Mouse (Mus musculus) hindbrain, embryonic 11.5 days (tissue): Measurements from ENCODE around the gene Nckap5. TPM values are rescaled to one million over a fixed set of nuclear protein-coding genes. Genes with fewer than 3 reads are reported as not detected.
A peak's percentile ranks its signal among the peaks of the same experiment; 100 is the strongest.
"Not testable (repeated sequence)": the region's sequence is repeated elsewhere in the genome, so short reads cannot be mapped to it uniquely, and the experiment has no call there.

Experiments
- ATAC-seq: fragments of 200-750 bp; cut with Nextera tagmentation; 2 replicates; pipeline ENCODE4 v1.8.0; 2017; ENCODE audit warnings: mild to moderate bottlenecking, moderate TSS enrichment, moderate library complexity; ENCODE audit not compliant: low FRiP score
- DNase-seq: peaks from one replicate; pipeline ENCODE4 v3.0.0-alpha.2; 2015; ENCODE audit warnings: low spot score
- H3K27ac ChIP-seq: fragments of 300-500 bp; sonication (generic); 2 replicates; pipeline ENCODE4 v1.5.1; 2014; ENCODE audit warnings: mild to moderate bottlenecking, low read depth, low read length
- H3K27me3 ChIP-seq: fragments of 300-500 bp; sonication (generic); 2 replicates; pipeline ENCODE4 v1.6.1; 2014; ENCODE audit warnings: mild to moderate bottlenecking, low read length, moderate library complexity, mixed read lengths; ENCODE audit not compliant: control insufficient read depth, insufficient read depth
- H3K36me3 ChIP-seq: fragments of 300-500 bp; sonication (generic); 2 replicates; pipeline ENCODE4 v1.6.1; 2014; ENCODE audit warnings: mild to moderate bottlenecking, low read length, moderate library complexity, mixed read lengths; ENCODE audit not compliant: control insufficient read depth, insufficient read depth
- H3K4me1 ChIP-seq: fragments of 300-500 bp; sonication (generic); replicated peaks from 2 replicates; pipeline ENCODE4 v1.6.1; 2014; ENCODE audit warnings: low read length, mixed read lengths; ENCODE audit not compliant: control insufficient read depth, insufficient read depth
- H3K4me2 ChIP-seq: fragments of 300-500 bp; sonication (generic); replicated peaks from 2 replicates; pipeline ENCODE4 v1.6.1; 2014; ENCODE audit warnings: mild to moderate bottlenecking, low read depth, low read length
- H3K4me3 ChIP-seq: fragments of 300-500 bp; sonication (generic); 2 replicates; pipeline ENCODE4 v1.5.1; 2014; ENCODE audit warnings: low read depth, low read length
- H3K9ac ChIP-seq: fragments of 300-500 bp; sonication (generic); 2 replicates; pipeline ENCODE4 v1.6.1; 2014; ENCODE audit warnings: low read depth, low read length
- H3K9me3 ChIP-seq: fragments of 300-500 bp; sonication (generic); 2 replicates; pipeline ENCODE4 v1.6.1; 2016; ENCODE audit warnings: low read length; ENCODE audit not compliant: control insufficient read depth
- WGBS: fragments of 180-500 bp; shearing (Covaris S2); extraction: QIAGEN DNeasy Blood & Tissue Kit; methylation state at CpG from one replicate; pipeline ENCODE4 v1.1.7; 2014; 5-methylcytosine and 5-hydroxymethylcytosine counted together
- polyA plus RNA-seq: library from polyadenylated mRNA; unstranded; fragments of >200 nt; fragmentation: Nextera tagmentation; extraction: Ambion mirVana; gene quantifications from 2 replicates; pipeline ENCODE4 v1.2.1, GENCODE M21; 2014

Nckap5 gene
- polyA plus RNA-seq, 1 experiment from 2014 or later: 23.5 TPM

DNA sequence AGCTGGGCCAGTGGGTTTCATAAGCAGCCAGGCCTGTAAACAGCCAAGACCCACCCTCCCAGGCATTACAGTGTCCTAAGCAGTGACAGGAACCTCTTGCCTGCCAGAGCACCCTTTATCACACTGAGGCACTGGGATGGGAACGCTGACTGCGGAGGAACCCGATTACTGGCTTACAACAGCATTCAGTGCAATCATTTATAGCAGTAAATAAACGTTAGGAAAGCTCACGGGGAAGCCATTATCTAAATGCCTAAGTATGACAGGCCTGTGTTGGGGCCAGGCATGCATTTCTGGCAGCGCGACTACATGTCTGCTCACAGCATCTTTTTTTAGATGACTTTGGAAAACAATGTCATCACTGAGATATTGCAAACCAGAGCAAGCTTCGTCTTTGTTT is 28.9 kb downstream of the Nckap5 start:
- H3K4me2 ChIP-seq: no peak overlapping the region
- H3K4me3 ChIP-seq: no peak overlapping the region
- no peak for DNase-seq
- no peak for ATAC-seq
- H3K27ac ChIP-seq: no peak overlapping the region
- H3K27me3 ChIP-seq: no peaks in the 10 kb centered on the region
- H3K9me3 ChIP-seq: no peaks in the 10 kb centered on the region
- no peaks in the 10 kb centered on the region for H3K4me1 ChIP-seq
- 82% methylated on average over 8 of the region's 8 CpGs for WGBS
- H3K36me3 ChIP-seq: no peaks in the 10 kb centered on the region
- H3K9ac ChIP-seq: no peak overlapping the region

DNA sequence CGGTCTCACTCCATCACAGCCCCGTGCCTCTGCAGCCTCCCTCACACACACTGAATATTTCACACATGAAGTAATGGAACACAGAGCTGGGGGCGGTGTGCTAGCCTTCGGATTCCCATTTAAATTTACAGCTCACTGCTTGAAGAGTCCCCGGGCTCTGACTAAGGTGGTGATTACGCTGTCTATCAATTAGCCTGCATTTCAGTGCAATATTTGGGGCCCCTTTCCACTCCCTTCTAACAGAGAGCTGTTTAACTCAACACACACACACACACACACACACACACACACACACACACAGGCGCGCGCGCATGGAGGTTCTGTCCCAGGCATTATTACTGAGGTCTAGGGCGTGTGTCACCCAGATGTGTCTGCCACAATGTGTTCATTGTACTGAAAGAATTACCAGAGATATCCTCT is 31.2 kb downstream of the Nckap5 start:
- ATAC-seq (no peak), DNase-seq (no peak)
- 78% methylated on average over 11 of the region's 11 CpGs for WGBS
- H3K4me1 ChIP-seq: no peaks in the 10 kb centered on the region
- no peak overlapping the region for H3K4me2 ChIP-seq
- H3K9ac ChIP-seq: no peak overlapping the region
- H3K27ac ChIP-seq: no peak overlapping the region
- H3K27me3 ChIP-seq: no peaks in the 10 kb centered on the region
- no peak overlapping the region for H3K4me3 ChIP-seq
- H3K9me3 ChIP-seq: no peaks in the 10 kb centered on the region
- H3K36me3 ChIP-seq: no peaks in the 10 kb centered on the region

DNA sequence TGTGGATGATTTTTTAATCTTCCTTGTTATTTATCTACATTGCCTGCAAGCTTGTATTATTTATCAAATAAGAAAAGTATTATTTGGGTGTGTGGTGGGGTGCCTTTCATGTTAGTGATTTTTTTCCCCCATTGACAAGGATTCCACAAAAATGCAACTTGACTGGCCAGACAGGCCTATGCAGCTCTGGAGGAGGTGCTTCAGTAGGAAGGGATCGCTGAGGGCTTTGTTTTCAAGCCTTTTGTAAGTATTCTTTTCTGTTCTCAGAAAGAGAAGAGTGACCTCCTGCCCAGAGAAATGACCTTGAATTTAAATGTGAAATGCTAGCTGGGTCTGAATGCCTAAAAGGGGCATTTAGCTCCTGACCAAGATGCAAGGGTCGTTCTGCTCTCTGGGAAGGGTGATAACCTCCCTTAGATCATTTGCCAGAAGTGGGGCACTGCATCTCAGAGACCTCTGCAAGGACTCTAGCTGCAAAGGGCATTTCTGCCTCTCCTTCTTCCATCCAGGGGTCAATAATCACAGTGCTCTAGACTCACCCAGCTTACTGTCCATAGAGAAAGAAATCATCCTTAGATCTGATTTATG is 50.2 kb downstream of the Nckap5 start:
- not testable (repeated sequence) for H3K9me3 ChIP-seq, H3K27ac ChIP-seq, H3K4me3 ChIP-seq, H3K4me1 ChIP-seq, H3K36me3 ChIP-seq, H3K9ac ChIP-seq, H3K27me3 ChIP-seq, DNase-seq, H3K4me2 ChIP-seq
- ATAC-seq: peak; percentile 55; the same call in 1 of the 2 replicates
- WGBS: no CpG with 5 or more reads among the region's 2 CpGs

DNA sequence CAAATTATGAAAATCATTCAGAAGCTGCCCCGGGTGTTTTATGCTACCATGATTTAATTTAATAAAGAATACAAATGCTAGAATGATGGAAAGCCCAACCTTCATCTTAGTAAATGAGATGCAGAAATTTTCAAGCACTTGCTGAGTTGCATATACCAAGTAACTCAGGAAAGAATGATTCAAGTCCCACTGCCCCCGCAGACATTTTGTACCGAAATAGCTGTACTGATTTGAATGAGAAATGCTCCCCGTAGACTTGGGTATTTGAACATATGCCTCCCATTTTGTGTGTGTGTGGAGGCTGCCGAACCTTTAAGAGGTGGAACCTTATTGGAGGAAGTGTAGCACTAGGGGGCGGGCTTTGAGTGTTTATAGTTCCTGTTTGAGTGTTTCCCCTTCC is 56.7 kb downstream of the Nckap5 start:
- H3K9ac ChIP-seq, H3K36me3 ChIP-seq, H3K4me1 ChIP-seq, H3K9me3 ChIP-seq, H3K4me3 ChIP-seq, H3K27me3 ChIP-seq, H3K4me2 ChIP-seq, ATAC-seq, H3K27ac ChIP-seq, DNase-seq: not testable (repeated sequence)
- no CpG with 5 or more reads among the region's 6 CpGs for WGBS

DNA sequence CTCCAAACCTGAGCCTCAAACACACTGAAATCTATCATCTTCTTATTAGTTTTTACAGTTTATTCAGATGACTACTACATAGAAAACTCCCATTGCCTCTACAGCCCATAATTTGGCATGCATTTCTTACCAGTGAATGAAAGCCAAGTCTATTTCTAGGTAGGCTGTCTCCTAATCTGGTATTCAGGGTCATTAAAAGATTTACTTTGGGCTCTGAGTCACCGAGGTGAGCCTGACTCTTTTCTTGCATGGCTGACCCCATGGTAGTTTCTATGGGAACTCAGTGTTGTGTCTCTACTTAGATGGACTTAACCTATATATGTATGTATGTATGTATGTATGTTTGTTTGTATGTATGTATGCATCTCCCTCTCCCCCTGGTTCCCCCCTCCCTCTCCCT is 63.6 kb downstream of the Nckap5 start:
- H3K4me3 ChIP-seq: no peak overlapping the region
- no peaks in the 10 kb centered on the region for H3K9me3 ChIP-seq
- no peak for DNase-seq
- H3K4me1 ChIP-seq: no peaks in the 10 kb centered on the region
- no peaks in the 10 kb centered on the region for H3K36me3 ChIP-seq
- H3K27ac ChIP-seq: no peak overlapping the region
- ATAC-seq: no peak
- 60% methylated on average over 1 of the region's 1 CpGs for WGBS
- H3K4me2 ChIP-seq: no peak overlapping the region
- no peak overlapping the region for H3K9ac ChIP-seq
- H3K27me3 ChIP-seq: no peaks in the 10 kb centered on the region

DNA sequence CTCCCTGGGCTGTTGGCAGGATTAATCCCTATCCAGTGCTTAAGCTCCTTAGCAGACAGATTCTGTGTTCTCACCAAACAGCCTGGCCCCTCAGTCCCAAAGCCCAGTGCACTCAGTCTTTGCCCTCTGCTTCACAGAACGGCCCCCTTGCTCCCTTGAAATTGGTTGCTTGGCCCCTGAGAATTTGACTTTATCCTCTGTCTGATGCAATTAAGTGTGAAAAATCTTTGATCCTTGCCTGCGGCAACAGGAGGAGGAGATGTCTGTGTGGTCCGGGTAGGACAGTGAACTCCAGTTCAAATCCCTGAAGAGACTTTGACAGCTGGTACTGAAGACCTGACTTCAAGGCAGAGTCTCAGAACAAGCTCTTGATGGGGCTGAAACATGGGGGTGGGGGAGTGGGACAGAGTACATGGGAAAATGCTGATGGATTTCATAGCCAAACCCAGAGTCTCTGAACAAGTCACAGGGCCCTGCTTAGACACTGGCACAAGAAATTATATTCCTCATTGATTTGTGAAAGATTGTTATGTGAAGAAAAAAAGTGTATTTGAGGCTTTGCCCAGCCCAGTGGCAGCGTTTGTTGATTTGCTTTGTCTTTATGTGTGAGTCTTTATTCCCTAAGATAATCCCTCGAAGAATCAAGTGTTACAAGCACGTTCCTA is 65.0 kb downstream of the Nckap5 start:
- Histone ChIP-seq H3K27ac (no peak overlapping the region), H3K4me2 (no peak overlapping the region), H3K27me3 (no peaks in the 10 kb centered on the region), H3K9ac (no peak overlapping the region), H3K36me3 (no peaks in the 10 kb centered on the region), H3K9me3 (no peaks in the 10 kb centered on the region), H3K4me1 (no peaks in the 10 kb centered on the region), H3K4me3 (no peak overlapping the region)
- WGBS: 47% methylated on average over 6 of the region's 6 CpGs
- DNase-seq: no peak
- no peak for ATAC-seq

DNA sequence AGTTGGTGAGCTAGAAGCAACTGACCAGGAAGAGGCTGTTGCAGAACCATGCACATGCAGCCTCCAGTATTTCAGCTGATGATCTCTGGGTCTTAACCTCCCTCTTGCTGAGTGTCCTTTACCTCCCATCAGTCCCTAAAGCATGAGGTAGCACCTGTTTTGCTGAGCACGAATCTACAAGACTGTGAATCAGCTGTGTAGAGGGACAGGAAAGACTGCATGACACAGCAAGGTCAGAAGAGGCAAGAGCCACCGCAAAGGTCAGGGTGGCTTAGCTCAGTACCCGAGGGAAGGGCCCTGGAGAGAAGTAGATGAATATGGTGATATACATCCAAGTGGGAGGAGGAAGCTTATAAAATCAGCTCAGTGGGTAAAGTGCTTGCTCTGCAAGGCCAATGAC is 66.4 kb downstream of the Nckap5 start:
- Histone ChIP-seq H3K4me3 (no peak overlapping the region), H3K27me3 (no peaks in the 10 kb centered on the region), H3K4me1 (no peaks in the 10 kb centered on the region), H3K4me2 (no peak overlapping the region), H3K36me3 (no peaks in the 10 kb centered on the region), H3K27ac (no peak overlapping the region), H3K9me3 (no peaks in the 10 kb centered on the region), H3K9ac (no peak overlapping the region)
- ATAC-seq (no peak), DNase-seq (no peak)
- 75% methylated on average over 3 of the region's 3 CpGs for WGBS

DNA sequence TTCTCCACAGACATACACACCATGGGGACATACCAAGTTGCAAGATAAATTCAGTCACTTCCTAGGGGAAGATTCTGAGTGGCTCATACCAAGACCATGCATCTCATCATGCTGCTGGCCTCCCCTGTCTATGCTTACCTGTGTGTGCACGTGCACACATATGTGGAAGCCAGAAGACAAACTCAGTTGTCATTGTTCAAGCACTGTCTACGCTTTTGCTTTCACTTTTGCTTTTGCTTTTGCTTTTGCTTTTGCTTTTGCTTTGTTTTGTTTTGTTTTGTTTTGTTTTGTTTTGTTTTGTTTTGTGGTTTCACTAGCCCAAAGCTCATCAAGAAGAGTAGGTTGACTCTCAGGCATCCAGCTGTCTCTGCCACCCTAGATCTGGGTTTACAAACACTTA is 67.4 kb downstream of the Nckap5 start:
- 94% methylated on average over 2 of the region's 2 CpGs for WGBS
- DNase-seq (no peak), ATAC-seq (no peak)
- H3K27me3 ChIP-seq: no peaks in the 10 kb centered on the region
- H3K4me3 ChIP-seq: no peak overlapping the region
- H3K4me1 ChIP-seq: no peaks in the 10 kb centered on the region
- no peak overlapping the region for H3K4me2 ChIP-seq
- H3K36me3 ChIP-seq: no peaks in the 10 kb centered on the region
- no peak overlapping the region for H3K27ac ChIP-seq
- no peak overlapping the region for H3K9ac ChIP-seq
- no peaks in the 10 kb centered on the region for H3K9me3 ChIP-seq

DNA sequence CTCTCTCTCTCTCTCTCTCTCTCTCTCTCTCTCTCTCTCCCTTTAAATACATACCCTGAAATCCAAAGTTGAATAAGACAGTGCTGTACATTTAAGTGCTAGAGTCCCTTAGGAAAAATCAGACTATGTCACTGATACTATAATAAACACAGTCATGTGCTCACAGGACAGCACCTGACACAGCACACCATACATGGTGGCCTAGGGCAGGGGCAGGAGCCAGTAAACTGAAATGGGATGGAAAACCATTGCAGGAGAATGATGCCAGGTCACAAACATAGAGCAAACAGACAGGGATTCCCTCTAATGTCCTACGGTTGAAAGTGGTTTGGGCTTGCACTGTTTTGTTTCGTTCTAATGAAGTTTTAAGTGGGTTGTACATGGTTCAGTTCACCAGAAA is 70.2 kb downstream of the Nckap5 start:
- H3K4me2 ChIP-seq: no peak overlapping the region
- no peak overlapping the region for H3K27ac ChIP-seq
- no peaks in the 10 kb centered on the region for H3K27me3 ChIP-seq
- 46% methylated on average over 2 of the region's 2 CpGs for WGBS
- ATAC-seq (no peak), DNase-seq (no peak)
- no peaks in the 10 kb centered on the region for H3K4me1 ChIP-seq
- no peak overlapping the region for H3K9ac ChIP-seq
- no peaks in the 10 kb centered on the region for H3K9me3 ChIP-seq
- no peak overlapping the region for H3K4me3 ChIP-seq
- H3K36me3 ChIP-seq: no peaks in the 10 kb centered on the region
